Mouse (Mus musculus): ENCODE data around the gene Cd300lb.

DNA sequence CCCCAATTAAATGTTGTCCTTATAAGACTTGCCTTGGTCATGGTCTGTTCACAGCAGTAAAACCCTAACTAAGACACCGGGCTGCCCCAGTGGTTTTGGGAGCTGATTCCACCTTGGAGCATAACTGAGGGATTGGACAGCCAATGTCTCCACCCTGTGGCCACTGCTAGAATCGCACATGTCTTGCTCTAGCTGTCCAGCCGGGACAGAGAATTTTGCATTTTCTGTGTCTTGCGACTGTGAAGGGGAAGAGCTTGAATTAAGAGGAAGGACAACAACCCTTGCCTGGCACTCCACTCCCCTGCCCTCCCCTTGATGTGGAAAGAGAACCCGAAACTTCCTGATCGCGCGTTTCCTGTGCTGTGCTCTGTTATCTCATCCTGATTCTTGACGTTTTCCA is 21.3 kb downstream of the Cd300lb start:
- TF ChIP-seq CTCF (IDR thresholded peaks at IDR 0.05; ENCODE audit: low read depth) (peak; percentile 82), EP300 (IDR thresholded peaks at IDR 0.05; ENCODE audit: low read depth) (no peak)
